Mouse (Mus musculus): Measurements from ENCODE around the gene Slit1. TPM values are rescaled to one million over a fixed set of nuclear protein-coding genes. Genes with fewer than 3 reads are reported as not detected.

The Slit1 gene
- total RNA-seq, 2 experiments from 2014 or later, result 3.5 to 8.0 TPM

Small RNA genes lying within 50 kb of the gene (microRNA-seq; reads per million reads assigned to microRNA genes)
- gene Mir8091 (ENCODE audit: borderline number of aligned reads in 2 of 2), result 0 reads per million in 2 experiments

Other genes with a start within 250 kb of the Slit1 start
- 10 to 100 TPM; 12.6 to 12.9 TPM for gene Gm340, start 161.3 kb downstream of the Slit1 start, total RNA-seq (2021)
- 1 to 10 TPM; 4.2 to 4.8 TPM for gene Arhgap19, start 58.4 kb upstream of the Slit1 start, total RNA-seq (2021)
- gene Frat1, start 86.3 kb upstream of the Slit1 start, total RNA-seq (2021), result 1 to 10 TPM; 4.1 to 4.9 TPM
- 1 to 10 TPM; 1.4 to 3.4 TPM for gene Frat2, start 104.5 kb upstream of the Slit1 start, total RNA-seq (2021)
- gene Rrp12, start 152.5 kb upstream of the Slit1 start, total RNA-seq (2021), result 10 to 100 TPM; 17.0 to 20.7 TPM
- 100 to 1,000 TPM; 774 to 926 TPM for gene Pgam1, start 168.3 kb upstream of the Slit1 start, total RNA-seq (2021)
- 10 to 100 TPM; 25.8 to 26.8 TPM for gene Exosc1, start 189.8 kb upstream of the Slit1 start, total RNA-seq (2021)
- gene Zdhhc16, start 189.8 kb upstream of the Slit1 start, total RNA-seq (2021), result 10 to 100 TPM; 26.3 to 29.6 TPM
- 10 to 100 TPM; 17.3 to 22.1 TPM for gene Mms19, start 237.5 kb upstream of the Slit1 start, total RNA-seq (2021)
- 10 to 100 TPM; 16.4 to 17.4 TPM for gene Ubtd1, start 238.1 kb upstream of the Slit1 start, total RNA-seq (2021)